Mouse (Mus musculus): ENCODE data around the gene Shc2. TPM values are rescaled to one million over a fixed set of nuclear protein-coding genes. Genes with fewer than 3 reads are reported as not detected.

The Shc2 gene
- polyA plus RNA-seq, 3 experiments from 2014 or later = not detected

- ATAC-seq = no peak
These were observed 59.4 kb downstream of the Shc2 start for GRCm38 (mm10) chr10:79578276-79578675.

GRCm38 (mm10) chr10:79577376-79577775 lies 60.3 kb downstream of the Shc2 start:
- ATAC-seq = no peak

- ATAC-seq = no peak
These were observed 62.0 kb downstream of the Shc2 start for GRCm38 (mm10) chr10:79575754-79576153.

- no peak for ATAC-seq
These were observed 62.9 kb downstream of the Shc2 start for GRCm38 (mm10) chr10:79574796-79575195.

GRCm38 (mm10) chr10:79574350-79574749 lies 63.4 kb downstream of the Shc2 start:
- no peak for ATAC-seq

GRCm38 (mm10) chr10:79573611-79574010 lies 64.1 kb downstream of the Shc2 start:
- no peak for ATAC-seq

GRCm38 (mm10) chr10:79571314-79571713 lies 66.4 kb downstream of the Shc2 start:
- ATAC-seq = no peak

- no peak for ATAC-seq
These were observed 67.8 kb downstream of the Shc2 start for GRCm38 (mm10) chr10:79569921-79570320.

Other genes starting within 250 kb of the Shc2 start
- not detected for gene Vmn2r83, start 169.2 kb downstream of the Shc2 start, polyA plus RNA-seq (2017; shearing (Covaris generic))
- gene Plpp2, start 104.1 kb downstream of the Shc2 start, polyA plus RNA-seq (2017; shearing (Covaris generic)) = 1 to 10 TPM; 2.4 to 5.8 (median 2.9) TPM
- 10 to 100 TPM; 11.6 to 15.0 (median 13.1) TPM for gene Mier2, start 82.7 kb downstream of the Shc2 start, polyA plus RNA-seq (2017; shearing (Covaris generic))
- gene Theg, start 50.6 kb downstream of the Shc2 start, polyA plus RNA-seq (2017; shearing (Covaris generic)) = not detected
- not detected for gene C2cd4c, start 23.9 kb downstream of the Shc2 start, polyA plus RNA-seq (2017; shearing (Covaris generic))
- gene Odf3l2, start 7.8 kb upstream of the Shc2 start, polyA plus RNA-seq (2017; shearing (Covaris generic)) = not detected
- not detected for gene Madcam1, start 26.6 kb upstream of the Shc2 start, polyA plus RNA-seq (2017; shearing (Covaris generic))
- 10 to 100 TPM; 15.9 to 25.7 (median 17.5) TPM for gene Tpgs1, start 31.5 kb upstream of the Shc2 start, polyA plus RNA-seq (2017; shearing (Covaris generic))
- 10 to 100 TPM; 13.9 to 26.7 (median 20.5) TPM for gene Cdc34, start 44.3 kb upstream of the Shc2 start, polyA plus RNA-seq (2017; shearing (Covaris generic))
- 1 to 10 TPM in 1 of 3 experiments, under 1 TPM in 2; 0.62 to 3.2 (median 0.94) TPM for gene Gzmm, start 51.1 kb upstream of the Shc2 start, polyA plus RNA-seq (2017; shearing (Covaris generic))
- gene Bsg, start 66.6 kb upstream of the Shc2 start, polyA plus RNA-seq (2017; shearing (Covaris generic)) = 100 to 1,000 TPM; 116 to 152 (median 121) TPM
- not detected for gene Hcn2, start 78.7 kb upstream of the Shc2 start, polyA plus RNA-seq (2017; shearing (Covaris generic))
- gene Polrmt, start 108.7 kb upstream of the Shc2 start, polyA plus RNA-seq (2017; shearing (Covaris generic)) = 10 to 100 TPM; 10.6 to 19.2 (median 17.1) TPM
- under 1 TPM in 1 of 3 experiments, not detected in 2; 0.24 TPM for gene Fgf22, start 117.2 kb upstream of the Shc2 start, polyA plus RNA-seq (2017; shearing (Covaris generic))
- gene Rnf126, start 129.0 kb upstream of the Shc2 start, polyA plus RNA-seq (2017; shearing (Covaris generic)) = 1 to 10 TPM; 2.1 to 2.8 (median 2.7) TPM
- 1 to 10 TPM in 1 of 3 experiments, under 1 TPM in 1, not detected in 1; 0.21 to 1.2 TPM for gene Fstl3, start 139.4 kb upstream of the Shc2 start, polyA plus RNA-seq (2017; shearing (Covaris generic))
- gene Prss57, start 153.0 kb upstream of the Shc2 start, polyA plus RNA-seq (2017; shearing (Covaris generic)) = 1 to 10 TPM in 1 of 3 experiments, under 1 TPM in 1, not detected in 1; 0.57 to 1.1 TPM
- gene Palm, start 155.7 kb upstream of the Shc2 start, polyA plus RNA-seq (2017; shearing (Covaris generic)) = under 1 TPM in 1 of 3 experiments, not detected in 2; 0.43 TPM
- gene Misp, start 183.1 kb upstream of the Shc2 start, polyA plus RNA-seq (2017; shearing (Covaris generic)) = not detected
- gene Ptbp1, start 216.5 kb upstream of the Shc2 start, polyA plus RNA-seq (2017; shearing (Covaris generic)) = 100 to 1,000 TPM in 2 of 3 experiments, 10 to 100 TPM in 1; 97.4 to 169 (median 149) TPM
- not detected for gene Prtn3, start 236.6 kb upstream of the Shc2 start, polyA plus RNA-seq (2017; shearing (Covaris generic))
- 1 to 10 TPM; 1.6 to 3.3 (median 2.2) TPM for gene Plppr3, start 236.7 kb upstream of the Shc2 start, polyA plus RNA-seq (2017; shearing (Covaris generic))
- gene Elane, start 248.3 kb upstream of the Shc2 start, polyA plus RNA-seq (2017; shearing (Covaris generic)) = not detected